Mouse (Mus musculus): ENCODE measurements around the gene Rgs14. TPM values are rescaled to one million over a fixed set of nuclear protein-coding genes. Genes with fewer than 3 reads are reported as not detected.

The Rgs14 gene
- polyA plus RNA-seq, 1 experiment = 220 TPM

- Histone ChIP-seq H3K27ac (ENCODE audit: control insufficient read depth, insufficient read depth, low read length) (no peak overlapping the region), H3K4me3 (ENCODE audit: control insufficient read depth, insufficient read depth, low read length) (no peak overlapping the region), H3K4me1 (replicated peaks; ENCODE audit: control insufficient read depth, insufficient read depth, low read length) (peaks cover 25% of the 10 kb centered on the region), H3K27me3 (ENCODE audit: control insufficient read depth, insufficient read depth, low read length) (peaks cover 12% of the 10 kb centered on the region; the same call in 1 of the 2 replicates), H3K36me3 (ENCODE audit: control insufficient read depth, insufficient read depth, low read length) (no peaks in the 10 kb centered on the region)
- 73% methylated on average over 5 of the region's 5 CpGs for WGBS
- no peak for DNase-seq
- TF ChIP-seq CTCF (IDR thresholded peaks at IDR 0.05; ENCODE audit: borderline replicate concordance, control insufficient read depth, extremely low read depth, insufficient read depth, low read length, poor library complexity) = no peak
- no peak for TF ChIP-seq POLR2A (IDR thresholded peaks at IDR 0.05; ENCODE audit: control insufficient read depth, extremely low read depth, insufficient read depth, low read length, poor library complexity)
Measured at GRCm38 (mm10) chr13:55419142-55419541, 49.6 kb downstream of the Rgs14 start.

- 30% methylated on average over 51 of the region's 51 CpGs for WGBS
- Histone ChIP-seq H3K4me1 (replicated peaks; ENCODE audit: control insufficient read depth, insufficient read depth, low read length) (peaks cover 25% of the 10 kb centered on the region), H3K36me3 (ENCODE audit: control insufficient read depth, insufficient read depth, low read length) (no peaks in the 10 kb centered on the region), H3K4me3 (ENCODE audit: control insufficient read depth, insufficient read depth, low read length) (no peak overlapping the region), H3K27ac (ENCODE audit: control insufficient read depth, insufficient read depth, low read length) (no peak overlapping the region), H3K27me3 (ENCODE audit: control insufficient read depth, insufficient read depth, low read length) (peaks cover 12% of the 10 kb centered on the region; the same call in 1 of the 2 replicates)
- no peak for TF ChIP-seq CTCF (IDR thresholded peaks at IDR 0.05; ENCODE audit: borderline replicate concordance, control insufficient read depth, extremely low read depth, insufficient read depth, low read length, poor library complexity)
- no peak for TF ChIP-seq POLR2A (IDR thresholded peaks at IDR 0.05; ENCODE audit: control insufficient read depth, extremely low read depth, insufficient read depth, low read length, poor library complexity)
- peak; percentile 26 for DNase-seq
Measured at GRCm38 (mm10) chr13:55420018-55420932, 50.7 kb downstream of the Rgs14 start.

- Histone ChIP-seq H3K4me1 (replicated peaks; ENCODE audit: control insufficient read depth, insufficient read depth, low read length) (peaks cover 25% of the 10 kb centered on the region), H3K27ac (ENCODE audit: control insufficient read depth, insufficient read depth, low read length) (no peak overlapping the region), H3K4me3 (ENCODE audit: control insufficient read depth, insufficient read depth, low read length) (0 out of 2 replicates have a peak overlapping the region, but pooled peaks have one; percentile 9), H3K36me3 (ENCODE audit: control insufficient read depth, insufficient read depth, low read length) (no peaks in the 10 kb centered on the region), H3K27me3 (ENCODE audit: control insufficient read depth, insufficient read depth, low read length) (peaks cover 12% of the 10 kb centered on the region; the same call in 1 of the 2 replicates)
- 13% methylated on average over 35 of the region's 35 CpGs for WGBS
- TF ChIP-seq CTCF (IDR thresholded peaks at IDR 0.05; ENCODE audit: borderline replicate concordance, control insufficient read depth, extremely low read depth, insufficient read depth, low read length, poor library complexity) (peak; percentile 85), POLR2A (IDR thresholded peaks at IDR 0.05; ENCODE audit: control insufficient read depth, extremely low read depth, insufficient read depth, low read length, poor library complexity) (no peak)
- peak; percentile 85 for DNase-seq
Measured at GRCm38 (mm10) chr13:55420933-55421800, 51.6 kb downstream of the Rgs14 start.

- Histone ChIP-seq H3K4me1 (replicated peaks; ENCODE audit: control insufficient read depth, insufficient read depth, low read length) (peaks cover 14% of the 10 kb centered on the region), H3K27ac (ENCODE audit: control insufficient read depth, insufficient read depth, low read length) (no peak within 1 kb of the TSS), H3K27me3 (ENCODE audit: control insufficient read depth, insufficient read depth, low read length) (no peaks in the 10 kb centered on the region), H3K36me3 (ENCODE audit: control insufficient read depth, insufficient read depth, low read length) (no peaks in the 10 kb centered on the region), H3K4me3 (ENCODE audit: control insufficient read depth, insufficient read depth, low read length) (no peak within 1 kb of the TSS)
- 97% methylated on average over 10 of the region's 10 CpGs for WGBS
- DNase-seq = no peak
- no peak for TF ChIP-seq CTCF (IDR thresholded peaks at IDR 0.05; ENCODE audit: borderline replicate concordance, control insufficient read depth, extremely low read depth, insufficient read depth, low read length, poor library complexity)
- no peak for TF ChIP-seq POLR2A (IDR thresholded peaks at IDR 0.05; ENCODE audit: control insufficient read depth, extremely low read depth, insufficient read depth, low read length, poor library complexity)
Measured at GRCm38 (mm10) chr13:55426613-55427012, 57.1 kb downstream of the Rgs14 start, which contains the start of gene F12. F12 (minus strand) TSS chr13:55426793.

GRCm38 (mm10) chr13:55429226-55429888, 59.8 kb downstream of the Rgs14 start:
- no peak for DNase-seq

More at GRCm38 (mm10) chr13:55429226-55429888, 59.8 kb downstream of the Rgs14 start:
- Histone ChIP-seq H3K36me3 (ENCODE audit: control insufficient read depth, insufficient read depth, low read length) (no peaks in the 10 kb centered on the region), H3K27ac (ENCODE audit: control insufficient read depth, insufficient read depth, low read length) (peak overlapping the region; percentile 2; the same call in 1 of the 2 replicates), H3K27me3 (ENCODE audit: control insufficient read depth, insufficient read depth, low read length) (no peaks in the 10 kb centered on the region), H3K4me3 (ENCODE audit: control insufficient read depth, insufficient read depth, low read length) (no peak overlapping the region), H3K4me1 (replicated peaks; ENCODE audit: control insufficient read depth, insufficient read depth, low read length) (peaks cover 26% of the 10 kb centered on the region)
- TF ChIP-seq POLR2A (IDR thresholded peaks at IDR 0.05; ENCODE audit: control insufficient read depth, extremely low read depth, insufficient read depth, low read length, poor library complexity) (no peak), CTCF (IDR thresholded peaks at IDR 0.05; ENCODE audit: borderline replicate concordance, control insufficient read depth, extremely low read depth, insufficient read depth, low read length, poor library complexity) (no peak)
- WGBS = 55% methylated on average over 12 of the region's 12 CpGs

Measured in thymus, adult 2 months (tissue).